Mouse (Mus musculus): ENCODE data around the gene Gm21118. TPM values are rescaled to one million over a fixed set of nuclear protein-coding genes. Genes with fewer than 3 reads are reported as not detected.

Gene Gm21118
- polyA plus RNA-seq (2012; rRNA removed; ENCODE audit: low replicate concordance) = not detected in 2 replicates

GRCm38 (mm10) chrY:70273542-70273941 lies at the start of gene Gm21118:
Gene Gm21118 (minus strand): TSS chrY:70273642.

GRCm38 (mm10) chrY:70303187-70303586 lies 29.7 kb upstream of the Gm21118 start, which contains the start of the genes Gm29423 and Gm29644:
Gene Gm29423 (minus strand): TSS chrY:70303287.
Gene Gm29644 (minus strand): TSS chrY:70303343.

Other genes starting within 250 kb of the Gm21118 start
- not detected in 2 replicates for gene Gm29423, start 29.6 kb upstream of the Gm21118 start, polyA plus RNA-seq (2012; rRNA removed; ENCODE audit: low replicate concordance)
- not detected in 2 replicates for gene Gm29644, start 29.7 kb upstream of the Gm21118 start, polyA plus RNA-seq (2012; rRNA removed; ENCODE audit: low replicate concordance)
- gene Gm20888, start 168.2 kb upstream of the Gm21118 start, polyA plus RNA-seq (2012; rRNA removed; ENCODE audit: low replicate concordance) = not detected in 2 replicates

Measured in subcutaneous adipose tissue, adult 2 months (tissue).